Mouse (Mus musculus) A20 (cell line): Measurements from ENCODE around the gene Cfdp1.
"Not testable (repeated sequence)": the region's sequence is repeated elsewhere in the genome, so short reads cannot be mapped to it uniquely, and the experiment has no call there.

Experiments used
- DNase-seq: peaks from one replicate; pipeline ENCODE4 v3.0.0-alpha.2; 2011; ENCODE audit warnings: low read depth, low spot score

Gene Cfdp1

DNA sequence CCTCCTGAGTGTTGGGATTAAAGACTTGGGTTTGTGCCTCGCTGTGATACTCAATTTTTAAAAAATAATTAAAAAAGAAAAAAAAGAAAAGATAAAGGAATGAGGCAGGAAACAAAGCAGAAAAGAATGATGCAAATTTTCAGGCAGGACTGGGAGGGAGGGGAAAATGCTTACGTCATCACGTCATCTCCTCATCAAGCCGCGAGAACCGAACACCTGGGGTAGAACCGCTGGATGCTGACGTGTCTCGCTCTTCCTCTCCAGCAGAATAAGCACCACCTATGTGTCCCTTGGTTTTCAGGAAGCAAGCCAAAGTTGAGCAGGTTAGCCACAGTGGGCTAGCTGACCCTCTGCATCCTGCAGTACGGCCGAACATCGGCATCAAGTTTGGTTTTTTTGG lies 1.9 kb upstream of the Cfdp1 start:
- no peak for DNase-seq

DNA sequence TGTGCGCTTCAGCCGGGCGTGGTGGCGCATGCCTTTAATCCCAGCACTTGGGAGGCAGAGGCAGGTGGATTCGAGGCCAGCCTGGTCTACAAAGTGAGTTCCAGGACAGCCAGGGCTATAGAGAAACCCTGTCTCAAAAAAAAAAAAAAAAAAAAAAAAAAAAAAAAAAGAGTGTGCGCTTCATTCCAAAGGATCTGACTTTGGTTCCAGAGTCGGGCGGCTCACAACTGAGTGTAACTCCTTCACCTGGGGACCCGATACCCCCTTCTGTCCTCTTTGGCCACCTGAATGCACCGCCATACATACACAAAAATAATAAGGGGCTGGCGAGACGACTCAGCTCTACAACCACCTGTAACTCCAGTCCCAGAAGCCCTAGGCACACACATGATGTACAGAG lies 872 bp downstream of the Cfdp1 start:
- not testable (repeated sequence) for DNase-seq

DNA sequence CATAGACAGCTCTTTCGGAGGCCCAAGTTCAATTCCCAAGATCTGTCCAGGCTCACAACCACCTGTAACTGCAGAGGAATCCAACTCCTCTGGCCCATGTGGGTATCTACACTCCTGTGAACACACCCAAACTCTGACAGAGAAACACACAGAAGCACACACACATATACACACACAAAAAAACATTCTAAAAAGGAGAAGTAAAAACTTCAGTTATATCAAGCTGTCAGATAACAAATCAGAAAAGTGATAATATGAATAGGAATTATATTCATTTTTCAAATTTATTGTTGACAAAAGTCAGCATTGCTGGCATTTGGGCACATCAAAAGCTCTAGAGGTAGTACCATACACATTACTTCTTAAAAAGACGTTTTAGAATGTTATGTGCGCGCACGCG lies 7.3 kb downstream of the Cfdp1 start:
- DNase-seq: no peak

DNA sequence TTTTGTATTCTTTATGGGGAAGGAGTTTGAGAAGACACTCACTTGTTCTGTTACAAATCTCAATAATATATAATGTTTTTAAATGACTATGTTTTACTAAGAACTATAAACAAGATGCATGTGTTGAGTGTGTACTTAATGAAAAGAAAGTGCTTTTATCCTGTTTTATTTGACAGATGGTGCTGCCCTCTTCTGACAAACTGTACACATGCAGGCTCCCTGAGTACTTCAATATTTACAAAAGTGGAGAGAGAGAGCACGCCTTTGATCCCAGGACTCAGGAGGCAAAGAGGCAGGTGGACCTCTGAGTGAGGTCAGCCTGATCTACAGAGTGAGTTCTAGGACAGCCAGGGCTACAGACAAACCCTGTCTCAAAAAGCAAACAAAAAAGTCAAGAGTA lies 18.6 kb downstream of the Cfdp1 start:
- DNase-seq: no peak

DNA sequence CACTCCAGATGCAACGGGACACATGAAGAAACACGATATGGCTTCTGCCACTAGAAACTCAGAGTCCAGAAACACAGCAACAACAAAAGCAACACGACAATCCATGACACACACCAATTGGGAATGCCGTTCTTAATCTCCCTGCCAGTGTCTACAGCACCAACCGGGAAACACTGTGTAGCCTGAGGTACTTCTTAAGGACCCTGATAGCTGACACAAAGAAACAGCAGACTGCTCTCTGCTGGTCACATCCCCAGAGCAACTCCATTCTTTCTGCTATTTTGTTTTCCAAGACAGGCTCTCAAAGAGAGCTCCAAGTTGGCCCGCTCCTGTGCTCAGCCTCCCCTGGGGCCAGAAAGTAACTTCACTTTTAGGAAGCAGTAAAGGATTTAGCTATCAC lies 20.1 kb downstream of the Cfdp1 start:
- no peak for DNase-seq

DNA sequence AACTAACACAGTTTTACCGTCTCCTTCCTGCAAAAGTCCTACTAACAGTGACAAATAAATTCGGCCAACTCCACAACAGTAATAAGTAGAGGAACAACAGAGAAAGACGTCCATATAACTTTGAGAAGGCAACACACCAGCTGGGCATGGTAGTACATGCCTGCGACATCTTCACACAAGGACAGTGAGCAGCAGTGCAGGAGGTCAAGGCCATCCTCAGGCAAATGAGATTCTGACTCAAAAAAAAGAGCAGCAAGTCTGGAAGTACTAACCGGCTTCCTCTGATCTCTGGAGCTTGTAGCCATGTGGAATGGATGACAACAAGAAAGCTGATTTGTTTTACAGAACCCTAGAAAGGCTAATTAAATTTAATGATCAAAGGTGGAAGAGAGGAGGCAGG lies 21.1 kb downstream of the Cfdp1 start:
- DNase-seq: no peak

DNA sequence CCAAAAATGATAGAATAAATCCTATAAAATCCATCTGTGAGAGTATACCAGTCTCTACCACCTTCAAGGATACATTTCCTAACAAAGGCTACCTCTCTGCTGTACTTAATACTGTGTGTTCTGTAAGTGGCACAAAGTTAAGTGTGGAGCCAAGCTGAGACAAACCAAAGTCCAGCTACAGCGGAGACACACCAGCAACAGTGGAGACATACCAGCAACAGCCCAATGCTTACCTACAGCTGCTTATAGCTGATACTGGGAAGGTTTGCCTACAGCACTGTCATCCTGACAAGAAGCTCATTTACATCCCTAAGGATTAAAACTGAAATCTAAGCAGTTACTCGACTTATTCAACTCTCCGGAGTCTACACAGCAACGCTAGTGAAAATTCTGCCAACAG lies 22.1 kb downstream of the Cfdp1 start:
- DNase-seq: no peak

DNA sequence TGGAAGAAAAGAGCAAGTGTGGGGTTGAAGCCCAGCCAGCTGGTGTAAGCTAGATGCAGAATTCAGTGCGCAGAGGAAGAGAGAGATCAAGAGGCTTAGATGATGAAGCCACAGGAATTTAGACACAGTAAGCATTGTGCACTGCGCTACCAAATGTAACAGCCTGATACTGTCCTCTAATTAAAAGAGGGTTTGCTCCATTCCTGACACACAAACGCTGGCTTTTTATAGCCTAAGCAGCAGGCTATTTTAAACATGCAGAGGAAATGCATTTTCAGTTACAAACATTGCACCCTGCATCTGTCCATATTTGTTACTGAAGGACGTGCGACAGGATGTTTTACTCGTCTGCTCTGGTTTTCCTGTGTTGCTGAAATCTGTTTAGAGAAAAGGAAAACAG lies 25.5 kb downstream of the Cfdp1 start:
- DNase-seq: no peak

DNA sequence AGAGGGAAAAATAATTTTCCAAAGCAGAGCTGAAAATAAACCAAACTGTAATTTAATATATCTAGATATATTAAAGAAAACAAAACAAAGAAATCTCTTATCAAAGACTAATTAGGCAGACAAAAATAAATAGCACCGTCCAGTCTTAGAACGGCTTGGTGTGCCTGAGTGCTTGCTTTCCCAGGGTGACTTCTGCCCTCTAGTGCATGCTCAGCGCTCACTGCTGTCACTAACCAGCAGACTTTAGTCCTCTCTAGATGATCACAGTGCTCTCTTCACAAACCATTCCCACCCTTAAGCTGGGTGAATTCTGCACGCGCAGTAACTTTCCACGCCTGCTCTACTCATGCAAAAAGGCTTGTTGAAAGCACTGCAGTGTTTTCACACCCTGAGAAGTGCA lies 28.9 kb downstream of the Cfdp1 start:
- DNase-seq: peak; percentile 35

DNA sequence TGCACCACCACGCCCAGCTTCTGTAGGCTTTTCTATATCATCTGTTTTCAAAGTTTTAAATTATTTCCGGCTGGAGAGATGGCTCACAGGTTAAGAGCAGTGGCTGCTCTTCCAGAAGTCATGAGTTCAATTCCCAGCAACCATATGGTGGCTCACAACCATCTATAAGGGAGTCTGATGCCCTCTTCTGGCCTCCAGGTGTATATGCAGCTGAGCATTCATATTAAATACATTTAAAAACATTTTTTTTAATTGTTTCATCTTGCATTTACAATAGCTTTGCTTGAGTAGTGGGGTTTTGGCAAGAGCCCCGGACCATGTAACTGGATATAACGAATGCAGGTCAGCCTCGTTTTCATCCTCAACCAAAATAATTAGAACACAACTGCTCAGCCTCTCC lies 29.8 kb downstream of the Cfdp1 start:
- DNase-seq: no peak

DNA sequence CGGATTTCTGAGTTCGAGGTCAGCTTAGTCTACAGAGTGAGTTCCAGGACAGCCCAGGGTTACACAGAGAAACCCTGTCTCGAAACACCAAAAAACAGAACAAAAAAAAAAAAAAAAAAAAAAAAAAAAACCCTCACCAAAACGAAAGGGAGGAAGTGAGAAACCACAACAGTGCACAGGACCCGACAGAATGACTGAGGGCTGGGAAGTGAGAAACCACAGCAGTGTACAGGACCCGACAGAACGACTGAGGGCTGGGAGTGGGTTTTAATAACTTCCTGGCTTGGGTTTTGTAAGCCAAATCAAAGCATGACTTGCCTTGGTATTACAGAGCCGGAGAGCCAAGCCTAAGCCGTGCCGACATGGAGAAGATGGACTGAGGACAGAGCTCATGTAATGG lies 32.9 kb downstream of the Cfdp1 start:
- DNase-seq: peak; percentile 86

DNA sequence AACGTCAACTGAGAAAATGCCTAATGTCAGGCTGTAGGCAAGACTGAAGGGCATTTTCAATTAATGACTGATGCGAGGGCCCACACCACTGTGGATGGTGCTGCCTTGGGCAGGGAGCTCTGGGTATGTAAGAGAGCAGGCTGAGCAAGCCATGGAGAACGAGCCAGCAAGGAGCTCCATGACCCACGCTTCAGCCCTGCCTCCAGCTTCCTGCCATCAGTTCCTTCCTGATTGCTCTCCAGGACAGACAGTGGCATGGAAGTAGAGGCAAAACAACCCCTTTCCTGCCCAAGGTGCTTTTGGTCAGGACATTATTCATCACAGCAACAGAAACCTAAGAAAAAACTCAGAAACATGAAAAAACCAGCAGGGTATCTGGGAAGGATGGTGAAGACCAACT lies 33.4 kb downstream of the Cfdp1 start:
- DNase-seq: no peak

DNA sequence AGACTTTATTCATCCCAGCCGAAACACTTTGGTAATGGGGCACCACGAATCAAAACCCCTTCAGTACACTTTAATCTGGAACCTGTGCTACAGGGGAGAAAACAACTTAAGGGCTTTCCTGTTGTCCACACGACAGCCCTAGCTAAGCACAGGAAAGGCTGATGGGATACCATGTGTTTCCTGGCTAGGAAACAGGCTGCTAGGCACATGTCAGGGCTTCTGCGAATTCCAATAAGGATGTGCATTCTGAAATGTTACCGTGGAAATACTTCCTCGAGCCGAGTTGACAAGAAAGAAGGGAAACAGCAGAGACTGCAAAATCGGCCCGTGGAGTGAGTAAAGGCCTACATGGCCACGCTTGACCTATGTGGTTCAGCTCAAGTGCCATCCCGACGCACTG lies 34.1 kb downstream of the Cfdp1 start:
- DNase-seq: no peak

DNA sequence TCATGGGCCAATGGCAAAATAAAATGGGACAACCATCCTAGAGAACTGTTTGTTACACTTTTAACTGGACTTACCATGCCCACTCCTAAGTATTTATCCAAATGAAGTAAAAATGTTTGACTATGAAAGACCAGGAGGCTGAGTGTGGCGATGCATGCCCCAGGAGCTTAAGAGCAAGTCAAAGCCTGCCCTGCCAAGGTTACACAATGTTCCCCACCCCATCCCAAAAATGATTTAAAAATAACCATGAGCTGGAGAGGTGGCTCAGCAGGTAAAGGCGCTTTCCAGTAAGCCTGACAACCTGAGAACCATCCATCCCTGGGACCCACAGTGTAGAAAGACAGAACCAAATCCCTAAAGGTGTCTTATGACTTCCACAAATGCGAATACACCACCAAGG lies 35.5 kb downstream of the Cfdp1 start:
- no peak for DNase-seq

DNA sequence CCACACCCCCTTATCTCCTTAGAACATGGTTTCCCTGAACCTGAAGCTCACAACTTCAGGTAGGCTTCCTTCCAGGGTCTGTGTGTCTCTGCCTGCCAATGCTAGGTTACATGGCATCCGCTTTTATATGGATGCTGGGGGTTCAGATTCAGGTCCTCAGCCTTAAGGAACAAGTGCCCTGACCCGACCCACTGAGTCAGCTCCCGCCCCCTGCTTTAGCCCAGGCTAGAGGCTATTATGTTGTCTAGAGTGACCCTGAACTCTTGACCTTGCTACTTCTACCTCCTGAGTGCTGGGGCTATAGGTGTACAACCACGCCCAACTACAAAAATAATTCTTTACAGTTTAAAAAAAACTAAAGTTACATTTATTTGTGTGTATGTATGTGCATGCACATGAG lies 39.0 kb downstream of the Cfdp1 start:
- DNase-seq: no peak

DNA sequence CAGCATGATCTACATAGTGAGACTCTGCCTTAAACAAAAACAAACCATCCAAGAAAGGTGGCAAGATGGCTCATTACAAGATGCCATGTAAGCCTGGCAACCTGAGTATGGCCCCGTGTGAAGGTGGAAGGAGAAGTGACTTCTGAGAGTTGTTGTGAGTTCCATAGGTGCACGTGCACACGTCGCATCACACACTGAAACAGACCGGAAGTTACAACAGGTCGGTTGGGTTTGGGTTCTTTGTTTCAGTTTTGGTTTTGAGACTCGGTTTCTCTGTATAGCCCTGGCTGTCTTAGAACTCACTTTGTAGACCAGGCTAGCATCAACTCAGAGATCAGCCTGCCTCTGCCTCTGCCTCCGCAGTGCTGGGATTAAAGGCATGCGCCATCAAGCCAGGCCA lies 40.3 kb downstream of the Cfdp1 start:
- no peak for DNase-seq

DNA sequence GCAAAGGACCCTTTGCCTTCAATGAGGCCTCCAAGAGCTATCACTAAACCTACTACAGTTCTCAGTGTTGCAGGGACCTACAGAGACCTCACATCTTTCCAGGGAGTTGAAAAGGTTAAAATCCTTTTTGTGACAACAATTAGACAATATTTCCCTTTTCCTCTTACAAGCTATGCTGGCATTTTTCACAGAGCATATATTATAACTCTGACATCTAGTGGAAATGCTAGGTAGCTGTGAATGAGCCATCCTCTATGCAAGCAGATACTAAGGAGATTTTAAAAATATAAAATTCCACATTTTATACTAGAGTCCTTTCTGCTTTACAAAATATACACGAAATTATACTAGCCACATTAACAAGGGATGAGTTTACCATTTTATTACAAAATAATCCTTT lies 41.3 kb downstream of the Cfdp1 start:
- no peak for DNase-seq

DNA sequence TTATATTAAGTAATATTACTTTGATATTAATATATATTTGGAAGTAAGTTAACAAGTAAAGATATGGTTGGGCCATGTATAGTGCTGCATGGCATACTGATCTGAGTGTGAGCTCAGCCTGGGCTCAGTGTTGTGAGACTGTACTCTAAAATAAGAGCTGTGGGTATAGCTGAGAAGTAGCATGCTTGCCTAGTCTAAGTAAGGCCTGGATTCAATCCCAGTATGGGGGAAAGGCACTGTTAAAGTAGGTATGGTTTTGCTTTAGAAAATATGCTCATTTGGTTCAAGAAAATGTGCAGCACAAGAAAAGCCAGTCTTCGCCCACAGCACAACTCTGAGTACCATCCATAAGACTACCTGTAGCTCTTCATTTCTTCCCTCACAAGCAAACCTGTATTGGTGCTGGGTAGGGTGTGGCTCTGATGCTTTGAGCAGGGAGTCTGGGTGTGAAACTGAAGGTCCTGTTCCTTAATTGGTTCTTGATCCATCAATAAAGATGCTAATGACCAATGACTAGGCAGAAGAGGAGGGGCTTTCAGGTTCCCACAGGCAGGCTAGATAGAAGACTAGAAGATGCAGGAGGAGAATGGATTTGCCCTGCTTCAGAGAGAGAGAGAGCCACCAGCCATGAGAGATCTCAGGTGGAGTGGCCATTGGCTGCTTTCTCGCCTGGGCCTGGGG lies 43.3 kb downstream of the Cfdp1 start:
- DNase-seq: no peak

DNA sequence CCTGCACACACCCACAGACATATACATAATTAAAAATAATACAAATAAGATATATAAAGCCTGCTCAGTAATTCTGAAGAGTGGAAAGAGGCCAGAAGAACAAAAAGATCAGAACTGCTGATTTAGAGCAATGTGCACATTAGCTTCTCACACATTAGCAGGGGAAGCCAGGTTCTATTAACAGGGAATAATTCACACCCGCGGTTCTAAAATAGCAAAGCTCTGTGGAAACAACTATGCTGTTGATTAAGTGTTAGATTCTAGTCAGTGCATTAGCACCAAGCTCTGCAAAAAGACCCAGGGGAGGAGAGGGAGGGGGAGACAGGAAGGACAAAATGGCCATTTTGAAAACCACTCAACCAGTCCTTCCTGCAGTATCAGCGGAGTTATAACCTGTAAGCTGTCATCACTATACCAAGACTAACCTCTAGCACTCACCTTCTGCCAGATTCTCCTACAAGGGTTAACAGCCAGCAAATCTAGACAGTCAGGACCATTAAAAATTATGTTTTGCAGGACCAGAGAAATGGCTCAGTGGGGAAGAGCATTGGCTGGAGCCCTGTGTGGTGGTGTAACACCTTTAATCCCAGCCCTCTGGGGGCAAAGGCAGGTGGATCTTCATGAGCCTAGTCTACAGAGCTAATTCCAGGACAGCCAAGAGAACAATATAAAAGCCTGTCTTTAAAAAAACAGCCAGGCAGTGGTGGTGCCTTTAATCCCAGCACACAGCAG lies 45.0 kb downstream of the Cfdp1 start:
- DNase-seq: no peak

DNA sequence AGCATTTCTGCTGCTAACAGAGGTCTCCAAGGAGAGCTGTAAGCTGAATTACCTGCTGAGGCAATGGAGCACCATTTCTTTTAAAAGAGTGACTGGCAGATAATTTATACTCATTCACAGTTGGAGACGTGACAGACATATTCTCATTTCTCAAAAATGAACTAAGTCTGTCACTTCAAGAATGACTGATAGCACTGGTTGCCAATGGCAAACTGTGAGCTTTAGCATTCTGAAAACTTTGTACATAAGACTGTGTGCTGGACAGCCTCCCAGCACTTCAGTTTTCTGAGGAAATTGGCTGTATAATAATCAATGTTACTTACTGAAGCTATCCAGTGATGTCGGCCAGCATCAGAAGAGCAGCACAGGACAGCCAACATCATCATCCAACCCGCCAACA lies 46.1 kb downstream of the Cfdp1 start:
- DNase-seq: no peak

DNA sequence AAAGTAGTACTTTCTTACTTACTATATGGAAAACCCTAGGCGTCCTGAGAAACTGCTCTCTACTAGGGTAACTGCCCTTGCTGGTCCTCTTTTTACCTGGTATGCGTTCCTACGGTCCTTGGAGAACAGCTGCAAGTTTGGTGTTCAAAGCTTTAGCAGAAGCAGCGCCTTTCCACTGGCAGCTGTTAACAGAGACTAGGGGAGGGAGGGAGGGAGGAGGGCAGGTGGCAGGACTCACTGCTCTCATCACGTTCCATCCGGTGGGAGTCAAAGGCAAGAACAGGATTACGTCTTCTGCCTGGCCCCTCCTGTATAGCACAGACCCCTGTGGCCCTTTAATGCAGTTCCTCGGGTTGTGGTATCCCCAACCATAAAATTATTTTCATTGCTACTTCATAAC lies 50.7 kb downstream of the Cfdp1 start:
- no peak for DNase-seq

DNA sequence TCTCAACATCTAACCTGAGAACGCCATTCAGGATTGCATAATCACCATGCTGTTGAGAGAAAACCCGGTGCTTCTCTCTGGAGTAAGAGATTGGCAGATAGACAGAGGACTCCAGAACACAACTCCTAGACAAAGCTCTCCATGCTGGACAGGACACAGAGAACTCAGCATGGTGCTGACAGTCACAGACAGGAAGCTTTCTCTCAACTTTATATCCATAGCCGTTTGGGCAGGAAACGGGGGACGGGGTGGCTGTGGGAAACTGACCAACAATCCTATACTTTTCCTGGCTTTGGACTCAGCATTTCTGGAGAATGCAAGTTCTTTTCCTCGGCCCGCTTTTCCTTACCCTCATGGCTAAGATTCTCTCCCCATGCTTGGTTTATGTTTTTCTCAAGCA lies 51.8 kb downstream of the Cfdp1 start:
- DNase-seq: no peak

DNA sequence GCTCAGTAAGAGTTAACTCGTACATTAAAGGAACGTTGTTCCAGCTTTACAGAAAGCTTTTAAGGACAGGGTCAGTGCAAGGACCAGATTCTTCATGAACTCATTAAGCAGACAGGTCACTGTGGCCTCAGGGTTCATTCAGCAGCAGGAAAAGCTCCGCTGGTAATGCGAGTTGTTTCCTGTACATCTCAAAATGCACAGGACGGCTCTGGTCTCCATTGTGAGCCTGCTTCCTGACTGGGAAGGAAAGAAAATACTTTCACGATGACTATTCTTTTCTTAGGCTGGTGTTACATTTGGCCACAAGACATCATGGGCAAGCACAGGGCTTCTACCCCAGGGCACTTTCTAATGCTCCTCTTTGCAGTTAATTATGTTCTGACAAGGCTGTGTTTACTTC lies 52.6 kb downstream of the Cfdp1 start:
- DNase-seq: no peak

DNA sequence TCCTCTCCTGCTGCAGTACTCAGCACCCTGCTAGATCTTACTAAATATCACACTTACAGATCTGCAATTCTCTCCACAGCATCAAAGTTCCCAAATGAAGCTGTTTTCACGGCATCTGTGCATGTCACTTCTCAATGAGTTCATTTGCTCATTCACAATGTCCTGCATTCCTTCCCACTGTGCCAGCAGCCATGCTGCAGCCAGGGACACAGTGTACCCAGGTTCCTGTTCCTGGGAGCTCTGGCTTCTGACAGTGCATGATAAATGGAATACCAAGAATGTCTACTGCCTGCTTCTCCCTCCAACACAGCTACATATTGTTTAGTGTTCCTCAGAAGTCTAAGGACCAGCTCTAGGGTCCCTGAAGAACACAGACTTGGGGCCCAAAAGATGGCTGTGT lies 57.6 kb downstream of the Cfdp1 start:
- no peak for DNase-seq
